ENCODE assay signal across 1 mouse cellular context in genomic region chr2:32911639-32912182, GRCm38 (mm10).
A peak's percentile ranks its signal among the peaks of the same experiment; 100 is the strongest.
TF ChIP-seq lines count a peak whose summit lies in the region.

No protein-coding gene starts in this region.

TF ChIP-seq in myocyte, 11 proteins besides CTCF, POLR2A, EP300 and RAD21:
- TF ChIP-seq MAX (IDR thresholded peaks at IDR 0.05; ENCODE audit: low read depth) (no peak), SRF (IDR thresholded peaks at IDR 0.05; ENCODE audit: control insufficient read depth, insufficient read length, low read depth) (no peak), TCF3 (IDR thresholded peaks at IDR 0.05; ENCODE audit: insufficient read length, low read depth) (no peak), MYOD1 (IDR thresholded peaks at IDR 0.05; ENCODE audit: control insufficient read depth in 1 of 3, insufficient read length in 2 of 3, low read depth in 2 of 3) (peak in 2 of 3 experiments; percentile 51 to 57), MYOG (IDR thresholded peaks at IDR 0.05; ENCODE audit: control insufficient read depth in 1 of 3, insufficient read depth in 1 of 3, insufficient read length in 2 of 3, low read depth in 2 of 3) (peak in 2 of 3 experiments; percentile 59 to 60)
